Mouse (Mus musculus) CH12.LX (cell line): ENCODE data around the gene Jagn1. TPM values are rescaled to one million over a fixed set of nuclear protein-coding genes. Genes with fewer than 3 reads are reported as not detected.

Experiments
- DNase-seq: peaks from one replicate; pipeline ENCODE4 v3.0.0-alpha.2; 2013; ENCODE audit errors: extremely low read depth
- H3K27ac ChIP-seq: 2 replicates; pipeline ENCODE4 v1.5.1; 2012; ENCODE audit warnings: low read depth, mild to moderate bottlenecking, control low read depth, moderate library complexity; ENCODE audit not compliant: insufficient read depth
- H3K27me3 ChIP-seq: replicated peaks from 2 replicates; pipeline ENCODE3; 2012; ENCODE audit warnings: inconsistent platforms
- H3K36me3 ChIP-seq, 2 experiments: replicated peaks in 1 of 2; 2 replicates each; pipeline versions ENCODE3 to v1.6.1; 2012; ENCODE audit warnings: inconsistent platforms in 1 of 2, low read length in 1 of 2, mild to moderate bottlenecking in 1 of 2, mixed read lengths in 1 of 2, moderate library complexity in 1 of 2; ENCODE audit not compliant: control insufficient read depth in 1 of 2, insufficient read depth in 1 of 2
- H3K4me1 ChIP-seq, 2 experiments: 2 replicates each; pipeline ENCODE4 v1.6.1; 2012; ENCODE audit warnings: inconsistent platforms in 1 of 2, moderate library complexity in 1 of 2; ENCODE audit not compliant: insufficient read depth in 2 of 2, control insufficient read depth in 1 of 2
- H3K4me2 ChIP-seq: 2 replicates; pipeline ENCODE4 v1.6.1; 2012; ENCODE audit warnings: low read depth, mild to moderate bottlenecking, control low read depth; ENCODE audit not compliant: poor library complexity, insufficient read depth, severe bottlenecking
- H3K4me3 ChIP-seq, 3 experiments: fragments of 150-350 bp in 1 of 3; sonication (generic) in 1 of 3; replicated peaks in 1 of 3; 2 replicates each; pipeline versions ENCODE3 to v1.5.1; 2011 to 2012; ENCODE audit warnings: low read depth in 2 of 3, low read length in 2 of 3, mild to moderate bottlenecking in 2 of 3, moderate library complexity in 2 of 3, control low read depth in 1 of 3, improper control_type of control experiment in 1 of 3, inconsistent platforms in 1 of 3, mixed read lengths in 1 of 3; ENCODE audit not compliant: poor library complexity in 1 of 3
- H3K79me2 ChIP-seq: replicated peaks from 2 replicates; pipeline ENCODE4 v1.6.1; 2012; ENCODE audit warnings: mild to moderate bottlenecking, moderate library complexity; ENCODE audit not compliant: control insufficient read depth, poor library complexity, insufficient read depth, severe bottlenecking; ENCODE audit errors: extremely low read depth
- H3K9ac ChIP-seq: 2 replicates; pipeline ENCODE4 v1.6.1; 2012; ENCODE audit warnings: low read depth, mild to moderate bottlenecking, control low read depth, moderate library complexity; ENCODE audit not compliant: insufficient read depth
- H3K9me3 ChIP-seq: replicated peaks from 2 replicates; pipeline ENCODE3; 2012; ENCODE audit warnings: low read length, inconsistent platforms, mixed read lengths
- CHD1 ChIP-seq: IDR thresholded peaks from 2 replicates; pipeline ENCODE4 v1.6.1; 2012; ENCODE audit warnings: low read depth, low read length, improper control_type of control experiment, inconsistent platforms
- ELF1 ChIP-seq: IDR thresholded peaks from 2 replicates; pipeline ENCODE4 v1.6.1; 2014; ENCODE audit warnings: low read depth, mild to moderate bottlenecking, inconsistent platforms, low read length, improper control_type of control experiment
- EP300 ChIP-seq: IDR thresholded peaks from 2 replicates; pipeline ENCODE4 v1.6.1; 2011; ENCODE audit warnings: low read length, improper control_type of control experiment
- ETS1 ChIP-seq: conservative IDR thresholded peaks from 2 replicates; pipeline ENCODE4 v1.6.1; 2012; ENCODE audit warnings: low read depth, mild to moderate bottlenecking, inconsistent platforms, low read length, improper control_type of control experiment, moderate library complexity
- MEF2A ChIP-seq: IDR thresholded peaks from 2 replicates; pipeline ENCODE4 v1.6.1; 2014; ENCODE audit warnings: low read depth, mild to moderate bottlenecking, inconsistent platforms, low read length, improper control_type of control experiment, borderline replicate concordance
- NRF1 ChIP-seq: IDR thresholded peaks from 2 replicates; pipeline ENCODE4 v1.6.1; 2014; ENCODE audit warnings: low read depth, mild to moderate bottlenecking, inconsistent platforms, low read length, improper control_type of control experiment, moderate library complexity
- TBP ChIP-seq: conservative IDR thresholded peaks from 2 replicates; pipeline ENCODE4 v1.6.1; 2011; ENCODE audit warnings: low read depth, low read length, improper control_type of control experiment
- USF2 ChIP-seq: conservative IDR thresholded peaks from 2 replicates; pipeline ENCODE4 v1.6.1; 2011; ENCODE audit warnings: low read depth, low read length, improper control_type of control experiment
- ZKSCAN1 ChIP-seq: IDR thresholded peaks from 2 replicates; pipeline ENCODE4 v1.6.1; 2012; ENCODE audit warnings: low read depth, inconsistent platforms, low read length, improper control_type of control experiment, borderline replicate concordance
- dilution Hi-C: fragments of 300-500 bp; cut with MboI; formaldehyde crosslinking; loops from 2 replicates; pipeline ENCODE4 v1.14.3; 2020; ENCODE audit warnings: low sequenced_read_pairs; ENCODE audit not compliant: extremely low pct_unique_long_range_greater_than_20kb, extremely low pct_ligation_motif_present
- in situ Hi-C: fragments of 300-500 bp; cut with MboI; formaldehyde crosslinking; loops from 3 replicates; pipeline ENCODE4 v1.14.3; 2019; ENCODE audit warnings: low sequenced_read_pairs, low pct_ligation_motif_present, low pct_unique_long_range_greater_than_20kb, mixed read lengths
- polyA plus RNA-seq: library from polyadenylated mRNA; unstranded; fragments of >175 nt; gene quantifications from 2 replicates; pipeline ENCODE4 v1.2.1, GENCODE M21; 2012; ENCODE audit warnings: low read depth; ENCODE audit not compliant: insufficient read length
- total RNA-seq, 2 experiments: library from RNA; depleted of rRNA; stranded (reverse); fragments of 300-350 nt in 1 of 2; fragments of >200 nt in 1 of 2; gene quantifications; 2 replicates each; pipeline ENCODE4 v1.2.3; 2012 to 2014

Gene Jagn1
- total and polyA plus RNA-seq, 3 experiments: 69.2 to 106 (median 88.3) TPM

- Histone ChIP-seq H3K9me3 (peaks cover 2% of the 10 kb centered on the region), H3K4me3 (no peak overlapping the region), H3K4me1 (peaks cover 8 to 9% of the 10 kb centered on the region in 2 experiments), H3K36me3 (no peaks in the 10 kb centered on the region)
- in situ Hi-C loops: no loop called here
- TF ChIP-seq ZKSCAN1: no peak
- no peak for TF ChIP-seq CHD1
- TF ChIP-seq, all 38 proteins: peak for 0
- H3K27me3 ChIP-seq: peaks cover 35% of the 10 kb centered on the region
- dilution Hi-C loops: no loop called here
- H3K9ac ChIP-seq: no peak overlapping the region
- no peak for DNase-seq
- H3K79me2 ChIP-seq: no peaks in the 10 kb centered on the region
- H3K27ac ChIP-seq: no peak overlapping the region
- no peak overlapping the region for H3K4me2 ChIP-seq
Measured at GRCm38 (mm10) chr6:113478906-113479305, 36.5 kb downstream of the Jagn1 start.

- Histone ChIP-seq H3K79me2 (no peaks in the 10 kb centered on the region), H3K4me2 (no peak overlapping the region), H3K27me3 (peaks cover 22% of the 10 kb centered on the region), H3K4me1 (peaks cover 9 to 24% of the 10 kb centered on the region in 2 experiments), H3K27ac (no peak overlapping the region)
- dilution Hi-C loops: no loop called here
- in situ Hi-C loops: no loop called here
- TF ChIP-seq TBP (no peak), EP300 (no peak), ZKSCAN1 (no peak), MEF2A (no peak), ETS1 (no peak), NRF1 (no peak), USF2 (no peak)
- TF ChIP-seq, all 38 proteins: peak for 0
- Histone ChIP-seq H3K4me3 (no peak overlapping the region), H3K9ac (no peak overlapping the region), H3K9me3 (peaks cover 2% of the 10 kb centered on the region), H3K36me3 (peaks cover 0 to 2% of the 10 kb centered on the region in 2 experiments)
- no peak for DNase-seq
Measured at GRCm38 (mm10) chr6:113480555-113481373, 38.4 kb downstream of the Jagn1 start.

- peak overlapping the region; percentile 31; the same call in 1 of the 2 replicates for H3K9ac ChIP-seq
- TF ChIP-seq ELF1 (peak; percentile 25; the same call in 1 of the 2 replicates), EP300 (no peak)
- TF ChIP-seq, all 38 proteins: peak for 1
- no peak overlapping the region for H3K27ac ChIP-seq
- no peak for DNase-seq
- peaks cover 0 to 7% of the 10 kb centered on the region in 2 experiments for H3K36me3 ChIP-seq
- in situ Hi-C loops: no loop called here
- dilution Hi-C loops: no loop called here
- peaks cover 2% of the 10 kb centered on the region for H3K9me3 ChIP-seq
- H3K79me2 ChIP-seq: no peaks in the 10 kb centered on the region
- H3K27me3 ChIP-seq: peaks cover 7% of the 10 kb centered on the region
- H3K4me1 ChIP-seq: peaks cover 14 to 36% of the 10 kb centered on the region in 2 experiments
- peak overlapping the region; percentile 79 for H3K4me2 ChIP-seq
- peak overlapping the region; percentile 51 to 73 (median 58) for H3K4me3 ChIP-seq
Measured at GRCm38 (mm10) chr6:113482477-113483099, 40.2 kb downstream of the Jagn1 start.
